In the genomic region with DNA sequence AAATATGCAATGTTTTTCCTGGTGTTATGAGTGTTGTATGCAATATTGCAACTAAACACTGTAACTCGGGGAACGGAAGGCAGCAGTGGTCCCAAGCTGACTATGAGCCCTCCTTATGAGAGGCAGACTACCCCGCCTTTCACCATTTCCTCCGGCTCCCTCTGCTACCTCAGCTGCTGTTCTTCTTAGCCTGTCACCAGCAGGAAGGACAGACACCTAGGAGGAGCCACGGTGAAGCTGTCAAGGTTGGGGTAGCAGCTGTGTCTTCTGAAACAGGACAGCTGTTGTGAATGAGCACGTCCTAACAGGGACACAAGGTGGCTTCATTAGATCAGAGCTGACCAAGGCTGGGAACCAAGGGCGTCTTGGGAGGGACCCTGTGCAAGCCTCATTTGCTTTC, we compare ENCODE assay signal across 21 mouse cellular contexts. TPM values are rescaled to one million over a fixed set of nuclear protein-coding genes. Genes with fewer than 3 reads are reported as not detected.
DNase-seq lines count a peak whose midpoint lies in the region; ATAC-seq and TF ChIP-seq lines count a peak whose summit lies in the region.
"Had no signal": no experiment of that assay in that cellular context is flagged by ENCODE, and none has a peak within 500 bp of the region (broad histone marks: within the 10 kb centered on the region; RNA-seq: fewer than 3 reads in every experiment).

No protein-coding gene starts in this region.

- peaks cover 10 to 16% of the 10 kb centered on the region in 2 experiments for H3K4me1 ChIP-seq in heart, embryonic 14.5 days (ENCODE audit: control insufficient read depth in 2 of 2, insufficient read depth in 2 of 2, low read length in 2 of 2)
- peaks cover 33% of the 10 kb centered on the region for H3K4me1 ChIP-seq in kidney, embryonic 16.5 days (ENCODE audit: insufficient read depth, low read length)
- peaks cover 2% of the 10 kb centered on the region; the same call in 1 of the 2 replicates for H3K4me1 ChIP-seq in brown adipose tissue, adult 24 weeks (ENCODE audit: control insufficient read depth, insufficient read depth, insufficient read length, low read length)
- peaks cover 42% of the 10 kb centered on the region for H3K4me1 ChIP-seq in limb, embryonic 14.5 days (ENCODE audit: control insufficient read depth, insufficient read depth, low read length)
- H3K4me1 ChIP-seq: midbrain, embryonic 15.5 days had no signal

- H3K4me3 ChIP-seq in heart, embryonic 14.5 days (ENCODE audit: control insufficient read depth in 1 of 2, insufficient read depth in 1 of 2, low read depth in 1 of 2, low read length in 2 of 2): no peak overlapping the region
- no peak overlapping the region for H3K4me3 ChIP-seq in kidney, embryonic 16.5 days (ENCODE audit: low read length)
- no peak overlapping the region for H3K4me3 ChIP-seq in brown adipose tissue, adult 24 weeks (ENCODE audit: insufficient read depth, low read depth, low read length)
- H3K4me3 ChIP-seq in limb, embryonic 14.5 days (replicated peaks; ENCODE audit: low read length): no peak overlapping the region
- H3K4me3 ChIP-seq: embryonic facial prominence, embryonic 15.5 days; forebrain, embryonic 12.5 days; left cerebral cortex, adult 2 months; midbrain, embryonic 15.5 days; neural tube, embryonic 12.5 days had no signal

- H3K4me2 ChIP-seq in heart, embryonic 14.5 days (ENCODE audit: low read length): no peak overlapping the region
- H3K4me2 ChIP-seq in kidney, embryonic 16.5 days (replicated peaks; ENCODE audit: low read depth, low read length): peak overlapping the region; percentile 17
- no peak overlapping the region for H3K4me2 ChIP-seq in limb, embryonic 14.5 days (replicated peaks; ENCODE audit: low read depth, low read length, severe bottlenecking)
- H3K4me2 ChIP-seq: embryonic facial prominence, embryonic 15.5 days; forebrain, embryonic 12.5 days; hindbrain, embryonic 14.5 days; midbrain, embryonic 15.5 days had no signal

- H3K9ac ChIP-seq in heart, embryonic 14.5 days (ENCODE audit: low read length): no peak overlapping the region
- no peak overlapping the region for H3K9ac ChIP-seq in kidney, embryonic 16.5 days (replicated peaks; ENCODE audit: low read length)
- no peak overlapping the region for H3K9ac ChIP-seq in limb, embryonic 14.5 days (ENCODE audit: low read depth, low read length, severe bottlenecking)
- H3K9ac ChIP-seq: embryonic facial prominence, embryonic 15.5 days; forebrain, embryonic 12.5 days; hindbrain, embryonic 14.5 days; midbrain, embryonic 15.5 days; neural tube, embryonic 12.5 days had no signal

- intact Hi-C loops in heart, postnatal 36 days (cut with DNase I): no loop called here

- DNase-seq in heart, postnatal 36 days: no peak
- no peak for DNase-seq in kidney, postnatal 14 days
- peak; percentile 14 for DNase-seq in limb, embryonic 14.5 days (ENCODE audit: low spot score)
- no peak for DNase-seq in adrenal gland, adult 2 months
- DNase-seq in urinary bladder, adult 2 months (ENCODE audit: low spot score): no peak
- DNase-seq: cerebellum, adult 11-12 months; cerebellum, postnatal 36 days; right cerebral cortex, postnatal 14 days; thymus, postnatal 4 days had no signal

- H3K27me3 ChIP-seq in heart, embryonic 14.5 days (ENCODE audit: control insufficient read depth, insufficient read depth, low read length): no peaks in the 10 kb centered on the region
- no peaks in the 10 kb centered on the region for H3K27me3 ChIP-seq in kidney, embryonic 16.5 days (ENCODE audit: insufficient read depth, low read length)
- H3K27me3 ChIP-seq in limb, embryonic 14.5 days (ENCODE audit: control insufficient read depth, insufficient read depth, low read length): no peaks in the 10 kb centered on the region
- H3K27me3 ChIP-seq: embryonic facial prominence, embryonic 15.5 days; forebrain, embryonic 12.5 days; midbrain, embryonic 15.5 days; neural tube, embryonic 12.5 days had no signal

- ATAC-seq in heart, embryonic 14.5 days (ENCODE audit: insufficient number of reproducible peaks, insufficient read depth, low FRiP score, low read depth): peak; percentile 38; the same call in 1 of the 2 replicates
- peak; percentile 58; the same call in 1 of the 2 replicates for ATAC-seq in kidney, embryonic 16.5 days (ENCODE audit: low FRiP score, low TSS enrichment)
- ATAC-seq in limb, embryonic 14.5 days (ENCODE audit: low FRiP score, low read depth): no peak
- ATAC-seq: intestine, postnatal 0 days; midbrain, embryonic 15.5 days had no signal

- no peak for TF ChIP-seq POLR2A in limb, embryonic 14.5 days (IDR thresholded peaks at IDR 0.05; ENCODE audit: borderline replicate concordance, extremely low read depth, insufficient read depth, insufficient read length)

- H3K27ac ChIP-seq in heart, embryonic 14.5 days (replicated peaks in 1 of 2; ENCODE audit: control insufficient read depth in 1 of 2, insufficient read depth in 1 of 2, low read depth in 2 of 2, low read length in 2 of 2): no peak overlapping the region; a peak in 1 of 4 replicates
- no peak overlapping the region for H3K27ac ChIP-seq in kidney, embryonic 16.5 days (ENCODE audit: low read length)
- 0 out of 2 replicates have a peak overlapping the region, but pooled peaks have one; percentile 13 for H3K27ac ChIP-seq in brown adipose tissue, adult 24 weeks (replicated peaks; ENCODE audit: low read depth, low read length)
- H3K27ac ChIP-seq in limb, embryonic 14.5 days (replicated peaks; ENCODE audit: low read depth, low read length): no peak overlapping the region
- H3K27ac ChIP-seq: embryonic facial prominence, embryonic 15.5 days; forebrain, embryonic 12.5 days; hindbrain, embryonic 14.5 days; left cerebral cortex, adult 2 months; midbrain, embryonic 15.5 days; neural tube, embryonic 12.5 days had no signal

- no peaks in the 10 kb centered on the region for H3K9me3 ChIP-seq in heart, embryonic 14.5 days (ENCODE audit: control insufficient read depth, low read length)
- H3K9me3 ChIP-seq in kidney, embryonic 16.5 days (ENCODE audit: low read length): no peaks in the 10 kb centered on the region
- no peaks in the 10 kb centered on the region for H3K9me3 ChIP-seq in limb, embryonic 14.5 days (ENCODE audit: control insufficient read depth, low read length)
- H3K9me3 ChIP-seq: embryonic facial prominence, embryonic 15.5 days; forebrain, embryonic 12.5 days; midbrain, embryonic 15.5 days; neural tube, embryonic 12.5 days had no signal

- no peaks in the 10 kb centered on the region for H3K36me3 ChIP-seq in heart, embryonic 14.5 days (ENCODE audit: control insufficient read depth, insufficient read depth, low read length)
- no peaks in the 10 kb centered on the region for H3K36me3 ChIP-seq in kidney, embryonic 16.5 days (ENCODE audit: insufficient read depth, low read length)
- no peaks in the 10 kb centered on the region for H3K36me3 ChIP-seq in limb, embryonic 14.5 days (ENCODE audit: control insufficient read depth, insufficient read depth, low read length)
- H3K36me3 ChIP-seq: embryonic facial prominence, embryonic 15.5 days; forebrain, embryonic 12.5 days; midbrain, embryonic 15.5 days; neural tube, embryonic 12.5 days had no signal

- WGBS in heart, embryonic 14.5 days: 60% methylated on average over 7 of the region's 7 CpGs
- 28% methylated on average over 7 of the region's 7 CpGs for WGBS in kidney, embryonic 16.5 days
- WGBS in limb, embryonic 14.5 days: 53% methylated on average over 7 of the region's 7 CpGs

RNA-seq across cellular contexts. Expression of a gene that starts 20.1 kb away (rescaled TPM):
- not detected in 2 replicates for polyA plus RNA-seq in heart, embryonic 14.5 days (2014; fragmentation: Nextera tagmentation; extraction: Ambion mirVana)
- not detected for total RNA-seq in heart, postnatal 36 days (2021)
- polyA plus RNA-seq in kidney, embryonic 16.5 days (2015; fragmentation: Nextera tagmentation; extraction: Ambion mirVana): not detected in 2 replicates
- not detected in 2 replicates for polyA plus RNA-seq in brown adipose tissue, adult 24 weeks (2012; ENCODE audit: insufficient read depth, insufficient read length, missing spikeins)
- polyA plus RNA-seq in limb, embryonic 14.5 days (2012; rRNA removed): 0.10 and 0.23 TPM in 2 replicates
- 0.19 TPM in 1 of 2 replicates, not detected in the other for polyA plus RNA-seq in limb, embryonic 14.5 days (2014; fragmentation: Nextera tagmentation; extraction: Ambion mirVana)
- total RNA-seq in adrenal gland, adult 2 months (2021): not detected
- polyA plus RNA-seq in adrenal gland, adult 2 months (2012; rRNA removed): not detected in 2 replicates
- 0.07 TPM in 2 replicates for polyA plus RNA-seq in urinary bladder, adult 2 months (2012; rRNA removed)
- total RNA-seq: ES-E14; liver, adult 2 months had no signal
- polyA plus RNA-seq: forebrain, embryonic 12.5 days; hindbrain, embryonic 14.5 days; intestine, postnatal 0 days; midbrain, embryonic 15.5 days; neural tube, embryonic 12.5 days had no signal

RNA-seq across cellular contexts. Expression of a gene that starts 59.6 kb away (rescaled TPM):
- polyA plus RNA-seq in heart, embryonic 14.5 days (2014; fragmentation: Nextera tagmentation; extraction: Ambion mirVana): 7.9 and 8.9 TPM in 2 replicates
- total RNA-seq in heart, postnatal 36 days (2021): 1 to 10 TPM; 7.0 to 9.2 TPM
- polyA plus RNA-seq in kidney, embryonic 16.5 days (2015; fragmentation: Nextera tagmentation; extraction: Ambion mirVana): 41.1 and 42.9 TPM in 2 replicates
- 2.1 and 3.7 TPM in 2 replicates for polyA plus RNA-seq in brown adipose tissue, adult 24 weeks (2012; ENCODE audit: insufficient read depth, insufficient read length, missing spikeins)
- polyA plus RNA-seq in limb, embryonic 14.5 days (2012; rRNA removed): 26.2 and 31.6 TPM in 2 replicates
- 23.9 and 27.3 TPM in 2 replicates for polyA plus RNA-seq in limb, embryonic 14.5 days (2014; fragmentation: Nextera tagmentation; extraction: Ambion mirVana)
- 10 to 100 TPM; 13.8 to 31.3 TPM for total RNA-seq in adrenal gland, adult 2 months (2021)
- polyA plus RNA-seq in adrenal gland, adult 2 months (2012; rRNA removed): 14.0 and 21.0 TPM in 2 replicates
- polyA plus RNA-seq in urinary bladder, adult 2 months (2012; rRNA removed): 5.6 and 5.9 TPM in 2 replicates

RNA-seq across cellular contexts. Expression of a gene that starts 59.6 kb away (rescaled TPM):
- polyA plus RNA-seq in heart, embryonic 14.5 days (2014; fragmentation: Nextera tagmentation; extraction: Ambion mirVana): 2.5 and 9.2 TPM in 2 replicates
- 10 to 100 TPM; 50.3 to 53.5 TPM for total RNA-seq in heart, postnatal 36 days (2021)
- 34.6 and 41.5 TPM in 2 replicates for polyA plus RNA-seq in kidney, embryonic 16.5 days (2015; fragmentation: Nextera tagmentation; extraction: Ambion mirVana)
- polyA plus RNA-seq in brown adipose tissue, adult 24 weeks (2012; ENCODE audit: insufficient read depth, insufficient read length, missing spikeins): 63.2 and 64.6 TPM in 2 replicates
- polyA plus RNA-seq in limb, embryonic 14.5 days (2012; rRNA removed): 16.6 and 23.2 TPM in 2 replicates
- polyA plus RNA-seq in limb, embryonic 14.5 days (2014; fragmentation: Nextera tagmentation; extraction: Ambion mirVana): 5.7 and 5.9 TPM in 2 replicates
- 10 to 100 TPM; 18.0 to 27.6 TPM for total RNA-seq in adrenal gland, adult 2 months (2021)
- polyA plus RNA-seq in adrenal gland, adult 2 months (2012; rRNA removed): 9.5 and 13.4 TPM in 2 replicates
- polyA plus RNA-seq in urinary bladder, adult 2 months (2012; rRNA removed): 40.7 and 41.8 TPM in 2 replicates
